Mouse (Mus musculus) retina, postnatal 7 days (tissue): ENCODE data around the gene Esr1.
"Not testable (repeated sequence)": the region's sequence is repeated elsewhere in the genome, so short reads cannot be mapped to it uniquely, and the experiment has no call there.

Experiments
- DNase-seq: peaks from one replicate; pipeline ENCODE4 v3.0.0-alpha.2; 2012; ENCODE audit warnings: low read depth, low spot score

Esr1 gene

GRCm38 (mm10) chr10:4611386-4612155 lies at the start of gene Esr1:
Gene Esr1 (plus strand): TSS chr10:4611593.
- DNase-seq: no peak

- DNase-seq: no peak
Observed at GRCm38 (mm10) chr10:4565148-4565547, 46.2 kb upstream of the Esr1 start.

GRCm38 (mm10) chr10:4570778-4571177 lies 40.6 kb upstream of the Esr1 start:
- DNase-seq: no peak

- no peak for DNase-seq
Observed at GRCm38 (mm10) chr10:4571304-4571703, 40.1 kb upstream of the Esr1 start.

- no peak for DNase-seq
Observed at GRCm38 (mm10) chr10:4581905-4582304, 29.5 kb upstream of the Esr1 start.

- DNase-seq: no peak
Observed at GRCm38 (mm10) chr10:4586691-4587090, 24.7 kb upstream of the Esr1 start.

- no peak for DNase-seq
Observed at GRCm38 (mm10) chr10:4589576-4589975, 21.8 kb upstream of the Esr1 start.

- DNase-seq: no peak
Observed at GRCm38 (mm10) chr10:4590956-4591355, 20.4 kb upstream of the Esr1 start.

GRCm38 (mm10) chr10:4593828-4594227 lies 17.6 kb upstream of the Esr1 start:
- DNase-seq: peak; percentile 2

GRCm38 (mm10) chr10:4597211-4597610 lies 14.2 kb upstream of the Esr1 start:
- DNase-seq: no peak

- peak; percentile 23 for DNase-seq
Observed at GRCm38 (mm10) chr10:4598244-4598842, 13.1 kb upstream of the Esr1 start.

GRCm38 (mm10) chr10:4598916-4599315 lies 12.5 kb upstream of the Esr1 start:
- DNase-seq: no peak

GRCm38 (mm10) chr10:4599591-4599990 lies 11.8 kb upstream of the Esr1 start:
- no peak for DNase-seq

- no peak for DNase-seq
Observed at GRCm38 (mm10) chr10:4600796-4601474, 10.5 kb upstream of the Esr1 start.

- not testable (repeated sequence) for DNase-seq
Observed at GRCm38 (mm10) chr10:4601612-4602011, 9.8 kb upstream of the Esr1 start.

GRCm38 (mm10) chr10:4602466-4602865 lies 8.9 kb upstream of the Esr1 start:
- no peak for DNase-seq

GRCm38 (mm10) chr10:4604527-4605209 lies 6.7 kb upstream of the Esr1 start:
- DNase-seq: no peak

- no peak for DNase-seq
Observed at GRCm38 (mm10) chr10:4610234-4610633, 1.2 kb upstream of the Esr1 start.

- no peak for DNase-seq
Observed at GRCm38 (mm10) chr10:4612313-4613036, 1.1 kb downstream of the Esr1 start.

GRCm38 (mm10) chr10:4618026-4618425 lies 6.6 kb downstream of the Esr1 start:
- no peak for DNase-seq

GRCm38 (mm10) chr10:4618686-4619085 lies 7.3 kb downstream of the Esr1 start:
- DNase-seq: no peak
